Mouse (Mus musculus) cerebellum, postnatal 10 days (tissue): ENCODE results near the gene Cabp1.

Source experiments
- DNase-seq, 2 experiments: peaks; one replicate each; pipeline ENCODE4 v3.0.0; 2021; ENCODE audit warnings: mixed read lengths in 2 of 2

Gene Cabp1

GRCm38 (mm10) chr5:115208601-115209000 is 14.4 kb upstream of the Cabp1 start:
- no peak for DNase-seq

- peak in 1 of 2 experiments; percentile 68 for DNase-seq
Measured at GRCm38 (mm10) chr5:115207892-115208291, 13.7 kb upstream of the Cabp1 start.

GRCm38 (mm10) chr5:115207244-115207643 is 13.1 kb upstream of the Cabp1 start:
- DNase-seq: no peak

- DNase-seq: peak; percentile 85 to 86
Measured at GRCm38 (mm10) chr5:115204562-115205311, 10.6 kb upstream of the Cabp1 start.

GRCm38 (mm10) chr5:115203735-115204561 is 9.8 kb upstream of the Cabp1 start:
- peak; percentile 78 to 82 for DNase-seq

- DNase-seq: peak; percentile 66 to 67
Measured at GRCm38 (mm10) chr5:115194626-115195221, 543 bp upstream of the Cabp1 start.

- peak; percentile 72 to 76 for DNase-seq
Measured at GRCm38 (mm10) chr5:115193226-115193625, 955 bp downstream of the Cabp1 start.

- no peak for DNase-seq
Measured at GRCm38 (mm10) chr5:115192828-115193195, 1.4 kb downstream of the Cabp1 start.

GRCm38 (mm10) chr5:115191880-115192827 is 2.0 kb downstream of the Cabp1 start:
- DNase-seq: peak; percentile 76 to 77

- no peak for DNase-seq
Measured at GRCm38 (mm10) chr5:115190081-115190480, 4.1 kb downstream of the Cabp1 start.

GRCm38 (mm10) chr5:115188824-115189223 is 5.4 kb downstream of the Cabp1 start:
- DNase-seq: peak; percentile 76 to 81

GRCm38 (mm10) chr5:115187188-115188131 is 6.7 kb downstream of the Cabp1 start:
- peak; percentile 97 to 99 for DNase-seq

GRCm38 (mm10) chr5:115186371-115187073 is 7.7 kb downstream of the Cabp1 start:
- peak; percentile 75 to 76 for DNase-seq

- DNase-seq: peak; percentile 86 to 90
Measured at GRCm38 (mm10) chr5:115184726-115185125, 9.5 kb downstream of the Cabp1 start.

- no peak for DNase-seq
Measured at GRCm38 (mm10) chr5:115183482-115183881, 10.7 kb downstream of the Cabp1 start.

- DNase-seq: no peak
Measured at GRCm38 (mm10) chr5:115182925-115183324, 11.3 kb downstream of the Cabp1 start.

- DNase-seq: peak; percentile 88 to 89
Measured at GRCm38 (mm10) chr5:115181248-115181940, 12.8 kb downstream of the Cabp1 start.

GRCm38 (mm10) chr5:115179596-115179995 is 14.6 kb downstream of the Cabp1 start:
- no peak for DNase-seq

- no peak for DNase-seq
Measured at GRCm38 (mm10) chr5:115177866-115178265, 16.3 kb downstream of the Cabp1 start.

GRCm38 (mm10) chr5:115174554-115174953 is 19.6 kb downstream of the Cabp1 start:
- no peak for DNase-seq
